Mouse (Mus musculus) MEL (cell line): ENCODE measurements at regions not wholly inside any gene's neighbourhood (a gene's known extent, or its start where the extent isn't known, plus 50 kb on each side); places are given as distances from the start of the nearest gene placed in this dataset.

Source experiments
- BHLHE40 ChIP-seq: IDR thresholded peaks from 2 replicates; pipeline ENCODE4 v1.6.1; 2012; ENCODE audit warnings: low read depth, mild to moderate bottlenecking, inconsistent platforms, low read length, improper control_type of control experiment, borderline replicate concordance
- CTCF ChIP-seq, 3 experiments: IDR thresholded peaks in 2 of 3; conservative IDR thresholded peaks in 1 of 3; 2 replicates each; pipeline ENCODE4 v1.5.1; 2011 to 2012; ENCODE audit warnings: low read length in 3 of 3, low read depth in 2 of 3, mild to moderate bottlenecking in 2 of 3, improper control_type of control experiment in 1 of 3, inconsistent platforms in 1 of 3, mixed read lengths in 1 of 3, moderate library complexity in 1 of 3; ENCODE audit not compliant: control insufficient read depth in 1 of 3, insufficient read depth in 1 of 3, poor library complexity in 1 of 3, severe bottlenecking in 1 of 3
- E2F4 ChIP-seq: IDR thresholded peaks from 2 replicates; pipeline ENCODE4 v1.6.1; 2011; ENCODE audit warnings: low read depth, low read length, improper control_type of control experiment, borderline replicate concordance
- EP300 ChIP-seq, 2 experiments: IDR thresholded peaks; 2 replicates each; pipeline ENCODE4 v1.6.1; 2011; ENCODE audit warnings: improper control_type of control experiment in 2 of 2, low read length in 2 of 2, low read depth in 1 of 2, mild to moderate bottlenecking in 1 of 2
- MAFK ChIP-seq: IDR thresholded peaks from 2 replicates; pipeline ENCODE4 v1.6.1; 2011; ENCODE audit warnings: low read depth, mild to moderate bottlenecking, low read length, improper control_type of control experiment, borderline replicate concordance
- MXI1 ChIP-seq: IDR thresholded peaks from 2 replicates; pipeline ENCODE4 v1.6.1; 2011; ENCODE audit warnings: mild to moderate bottlenecking, low read depth, low read length, improper control_type of control experiment
- POLR2A ChIP-seq, 2 experiments: IDR thresholded peaks; 2 replicates each; pipeline ENCODE4 v1.6.1; 2011 to 2012; ENCODE audit warnings: low read length in 2 of 2, mild to moderate bottlenecking in 2 of 2, control low read depth in 1 of 2, improper control_type of control experiment in 1 of 2, low read depth in 1 of 2, moderate library complexity in 1 of 2; ENCODE audit not compliant: control insufficient read depth in 1 of 2, insufficient read depth in 1 of 2, poor library complexity in 1 of 2
- POLR2AphosphoS5 ChIP-seq: IDR thresholded peaks from 2 replicates; pipeline ENCODE4 v1.6.1; 2012; ENCODE audit warnings: low read depth, borderline replicate concordance, mild to moderate bottlenecking, inconsistent platforms, low read length, moderate library complexity, mixed read lengths
- SIN3A ChIP-seq: IDR thresholded peaks from 2 replicates; pipeline ENCODE4 v1.6.1; 2012; ENCODE audit warnings: low read length, improper control_type of control experiment, inconsistent platforms
- TAL1 ChIP-seq: IDR thresholded peaks from 2 replicates; pipeline ENCODE4 v1.6.1; 2012; ENCODE audit warnings: mild to moderate bottlenecking, inconsistent platforms, low read length, moderate library complexity, mixed read lengths
- TCF12 ChIP-seq: IDR thresholded peaks from 2 replicates; pipeline ENCODE4 v1.6.1; 2014; ENCODE audit warnings: low read depth, mild to moderate bottlenecking, inconsistent platforms, low read length, improper control_type of control experiment, moderate library complexity
- UBTF ChIP-seq: IDR thresholded peaks from 2 replicates; pipeline ENCODE4 v1.6.1; 2012; ENCODE audit warnings: low read depth, mild to moderate bottlenecking, inconsistent platforms, low read length, improper control_type of control experiment, moderate library complexity, borderline replicate concordance; ENCODE audit not compliant: insufficient read depth
- USF1 ChIP-seq: IDR thresholded peaks from 2 replicates; pipeline ENCODE4 v1.6.1; 2014; ENCODE audit warnings: low read depth, mild to moderate bottlenecking, inconsistent platforms, low read length, improper control_type of control experiment, moderate library complexity
- ZNF384 ChIP-seq: IDR thresholded peaks from 2 replicates; pipeline ENCODE4 v1.6.1; 2012; ENCODE audit warnings: low read depth, mild to moderate bottlenecking, inconsistent platforms, low read length, improper control_type of control experiment

DNA sequence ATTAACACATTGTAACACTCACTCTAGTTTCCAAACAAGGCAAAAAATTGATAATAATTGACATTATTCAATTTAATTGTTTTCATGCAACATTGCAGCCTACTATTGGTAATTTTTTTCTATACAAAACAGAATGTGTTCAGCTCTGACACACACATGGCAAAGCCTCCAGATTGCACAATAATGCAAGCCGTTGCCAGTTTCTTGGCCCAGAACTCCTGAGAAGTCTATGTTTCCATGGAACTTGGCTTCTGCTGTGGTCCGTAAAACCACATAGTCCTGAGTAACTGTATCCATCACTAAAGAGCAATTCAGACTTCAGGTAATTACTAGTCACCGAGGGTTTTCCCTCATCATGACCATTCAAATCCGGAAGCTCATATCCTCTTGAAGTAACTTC, 684.4 kb upstream of the Adamts5 start:
- no peak for TF ChIP-seq USF1
- no peak for TF ChIP-seq CTCF (IDR thresholded peaks at IDR 0.05 in 2 of 3, conservative IDR thresholded peaks at IDR 0.05 in 1 of 3; ENCODE audit: control insufficient read depth in 1 of 3, insufficient read depth in 1 of 3, low read depth in 2 of 3, low read length in 3 of 3, poor library complexity in 1 of 3, severe bottlenecking in 1 of 3)
- TF ChIP-seq E2F4, result no peak
- no peak for TF ChIP-seq ZNF384
- TF ChIP-seq SIN3A, result no peak
- no peak for TF ChIP-seq BHLHE40
- no peak for TF ChIP-seq EP300 (IDR thresholded peaks at IDR 0.05; ENCODE audit: low read depth in 1 of 2, low read length in 2 of 2)
- TF ChIP-seq UBTF, result no peak
- no peak for TF ChIP-seq POLR2A (IDR thresholded peaks at IDR 0.05; ENCODE audit: control insufficient read depth in 1 of 2, insufficient read depth in 1 of 2, low read depth in 1 of 2, low read length in 2 of 2, poor library complexity in 1 of 2)
- no peak for TF ChIP-seq TAL1
- TF ChIP-seq POLR2AphosphoS5, result no peak
- TF ChIP-seq MAFK, result no peak
- no peak for TF ChIP-seq TCF12
- TF ChIP-seq MXI1, result no peak
